Comparison of ENCODE assay signal across 9 mouse cellular contexts in the genomic region with DNA sequence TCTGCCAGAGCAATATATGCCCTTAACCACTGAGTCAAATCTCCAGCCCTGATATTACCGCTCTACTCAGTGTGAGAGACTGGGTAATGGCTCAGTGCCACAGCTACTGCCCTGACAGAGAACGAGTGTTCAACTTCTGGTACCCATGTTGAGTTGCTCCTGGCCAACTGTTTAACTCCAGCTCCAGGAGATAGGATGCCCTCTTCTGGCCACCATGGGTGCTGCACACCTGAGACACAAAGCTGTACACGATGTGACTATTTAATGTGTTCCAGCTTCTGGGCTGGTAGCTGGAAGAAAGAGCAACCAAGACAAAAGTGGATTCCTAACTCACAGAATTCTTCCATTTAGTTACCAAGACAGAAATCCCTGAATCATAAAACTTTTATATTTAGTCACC. TPM values are rescaled to one million over a fixed set of nuclear protein-coding genes. Genes with fewer than 3 reads are reported as not detected.
DNase-seq lines count a peak whose midpoint lies in the region; ATAC-seq and TF ChIP-seq lines count a peak whose summit lies in the region.
"Had no signal": no experiment of that assay in that cellular context is flagged by ENCODE, and none has a peak within 500 bp of the region (broad histone marks: within the 10 kb centered on the region; RNA-seq: fewer than 3 reads in every experiment).

No protein-coding gene starts in this region.

- peak; percentile 54 for ATAC-seq in megakaryocyte progenitor cell, adult 5-6 weeks (replicated peaks; ENCODE audit: poor library complexity)
- ATAC-seq in inflammation-experienced regulatory T-cells, adult 6 months: no peak

- intact Hi-C loops in gastrocnemius, adult 2 months (cut with DNase I): loop anchor here (5.0 kb wide), 2 partner anchors 89 to 184 kb away; no protein-coding TSS in a partner anchor
- intact Hi-C loops in left cerebral cortex, postnatal 36 days (cut with DNase I): loop anchor here (5.0 kb wide), 1 partner anchor 89 kb away; no protein-coding TSS in a partner anchor
- intact Hi-C loops in heart, postnatal 25 days (cut with DNase I): loop anchor here (10.0 kb wide), 2 partner anchors 182 to 312 kb away; no protein-coding TSS in a partner anchor

- no peak overlapping the region for H3K4me3 ChIP-seq in gastrocnemius, adult 2 months

- TF ChIP-seq POLR2A in brain, embryonic 14.5 days (IDR thresholded peaks at IDR 0.05; ENCODE audit: borderline replicate concordance, extremely low read depth, insufficient read depth, insufficient read length, poor library complexity, severe bottlenecking): no peak

- peak; percentile 31; the same call in 1 of the 2 replicates for TF ChIP-seq CTCF in gastrocnemius, adult 2 months (IDR thresholded peaks at IDR 0.05)
- TF ChIP-seq CTCF in brain, embryonic 14.5 days (IDR thresholded peaks at IDR 0.05; ENCODE audit: borderline replicate concordance, extremely low read depth, insufficient read depth, insufficient read length): peak; percentile 29; the same call in 1 of the 2 replicates

- DNase-seq in gastrocnemius, adult 2 months: no peak
- DNase-seq in gastrocnemius, postnatal 10 days: no peak
- peak; percentile 77 to 83 for DNase-seq in B cell, adult 2 months
- DNase-seq in brain, embryonic 14.5 days (ENCODE audit: low read depth): no peak
- DNase-seq in left cerebral cortex, postnatal 36 days (ENCODE audit: low spot score in 2 of 2): no peak
- DNase-seq in heart, postnatal 25 days (ENCODE audit: low spot score): no peak

- no peak overlapping the region for H3K27ac ChIP-seq in gastrocnemius, adult 2 months

RNA-seq across cellular contexts. Expression of a gene that starts 2.4 kb away (rescaled TPM):
- total RNA-seq in gastrocnemius, adult 2 months (2021): 1 to 10 TPM; 1.4 to 3.8 TPM
- total RNA-seq in gastrocnemius, postnatal 10 days (2021): 10 to 100 TPM in 1 of 2 experiments, 1 to 10 TPM in 1; 6.6 to 10.1 TPM
- 36.0 and 52.4 TPM in 2 replicates for polyA plus RNA-seq in brain, embryonic 14.5 days (2012; rRNA removed)
- 54.0 and 54.9 TPM in 2 replicates for total RNA-seq in megakaryocyte progenitor cell, adult 5-6 weeks (2015)
- 14.7 and 21.2 TPM in 2 replicates for total RNA-seq in megakaryocyte progenitor cell, adult 5-6 weeks (2017)
- 1 to 10 TPM; 4.9 to 9.4 TPM for total RNA-seq in left cerebral cortex, postnatal 36 days (2021)
- 1 to 10 TPM; 4.7 to 5.0 TPM for total RNA-seq in heart, postnatal 25 days (2021)
- polyA plus RNA-seq in inflammation-experienced regulatory T-cells, adult 6 months (2017; shearing (Covaris generic)): 100 to 1,000 TPM in 1 of 3 experiments, 10 to 100 TPM in 2; 92.1 to 108 (median 97.9) TPM

RNA-seq across cellular contexts. Expression of a gene that starts 4.7 kb away (rescaled TPM):
- total RNA-seq in gastrocnemius, adult 2 months (2021): 1 to 10 TPM; 2.7 to 3.6 TPM
- 1 to 10 TPM; 5.6 to 7.6 TPM for total RNA-seq in gastrocnemius, postnatal 10 days (2021)
- polyA plus RNA-seq in brain, embryonic 14.5 days (2012; rRNA removed): 41.2 and 42.7 TPM in 2 replicates
- total RNA-seq in megakaryocyte progenitor cell, adult 5-6 weeks (2015): 16.5 and 16.9 TPM in 2 replicates
- 11.7 and 11.9 TPM in 2 replicates for total RNA-seq in megakaryocyte progenitor cell, adult 5-6 weeks (2017)
- 10 to 100 TPM; 41.3 to 41.5 TPM for total RNA-seq in left cerebral cortex, postnatal 36 days (2021)
- total RNA-seq in heart, postnatal 25 days (2021): 1 to 10 TPM; 7.1 to 7.3 TPM
- polyA plus RNA-seq in inflammation-experienced regulatory T-cells, adult 6 months (2017; shearing (Covaris generic)): 10 to 100 TPM; 27.5 to 57.6 (median 55.8) TPM

RNA-seq across cellular contexts. Expression of a gene that starts 40.0 kb away (rescaled TPM):
- total RNA-seq in gastrocnemius, adult 2 months (2021): not detected
- not detected for total RNA-seq in gastrocnemius, postnatal 10 days (2021)
- polyA plus RNA-seq in brain, embryonic 14.5 days (2012; rRNA removed): not detected in 2 replicates
- total RNA-seq in megakaryocyte progenitor cell, adult 5-6 weeks (2015): not detected in 2 replicates
- total RNA-seq in megakaryocyte progenitor cell, adult 5-6 weeks (2017): not detected in 2 replicates
- not detected for total RNA-seq in left cerebral cortex, postnatal 36 days (2021)
- total RNA-seq in heart, postnatal 25 days (2021): not detected
- polyA plus RNA-seq in inflammation-experienced regulatory T-cells, adult 6 months (2017; shearing (Covaris generic)): not detected
- total RNA-seq: heart, postnatal 10 days had no signal

RNA-seq across cellular contexts. Expression of a gene that starts 56.9 kb away (rescaled TPM):
- not detected for total RNA-seq in gastrocnemius, adult 2 months (2021)
- total RNA-seq in gastrocnemius, postnatal 10 days (2021): not detected
- not detected in 2 replicates for polyA plus RNA-seq in brain, embryonic 14.5 days (2012; rRNA removed)
- total RNA-seq in megakaryocyte progenitor cell, adult 5-6 weeks (2015): not detected in 2 replicates
- not detected in 2 replicates for total RNA-seq in megakaryocyte progenitor cell, adult 5-6 weeks (2017)
- not detected for total RNA-seq in left cerebral cortex, postnatal 36 days (2021)
- not detected for total RNA-seq in heart, postnatal 25 days (2021)
- polyA plus RNA-seq in inflammation-experienced regulatory T-cells, adult 6 months (2017; shearing (Covaris generic)): not detected
- total RNA-seq: heart, postnatal 10 days had no signal

RNA-seq across cellular contexts. Expression of a gene that starts 56.9 kb away (rescaled TPM):
- not detected for total RNA-seq in gastrocnemius, adult 2 months (2021)
- total RNA-seq in gastrocnemius, postnatal 10 days (2021): not detected
- 0.08 TPM in 1 of 2 replicates, not detected in the other for polyA plus RNA-seq in brain, embryonic 14.5 days (2012; rRNA removed)
- total RNA-seq in megakaryocyte progenitor cell, adult 5-6 weeks (2015): not detected in 2 replicates
- not detected in 2 replicates for total RNA-seq in megakaryocyte progenitor cell, adult 5-6 weeks (2017)
- total RNA-seq in left cerebral cortex, postnatal 36 days (2021): not detected
- not detected for total RNA-seq in heart, postnatal 25 days (2021)
- polyA plus RNA-seq in inflammation-experienced regulatory T-cells, adult 6 months (2017; shearing (Covaris generic)): not detected
- total RNA-seq: heart, postnatal 10 days had no signal

Comparison
In these comparisons a context has a peak if more than half of its experiments do, and no peak if none do; other contexts are left out.
1. DNase-seq: peak in B cell, adult 2 months (2 of 2); none in gastrocnemius, adult 2 months (single experiment), gastrocnemius, postnatal 10 days (single experiment), brain, embryonic 14.5 days (single experiment), left cerebral cortex, postnatal 36 days (0 of 2) and heart, postnatal 25 days (single experiment).